Mouse (Mus musculus) embryonic facial prominence, embryonic 13.5 days (tissue): ENCODE data around the gene Cacna2d3. TPM values are rescaled to one million over a fixed set of nuclear protein-coding genes. Genes with fewer than 3 reads are reported as not detected.

Source experiments
- ATAC-seq: fragments of 200-750 bp; cut with Nextera tagmentation; 2 replicates; pipeline ENCODE4 v1.8.0; 2017; ENCODE audit warnings: low read depth; ENCODE audit not compliant: insufficient number of reproducible peaks, insufficient read depth, low FRiP score, low TSS enrichment
- H3K27ac ChIP-seq: fragments of 300-500 bp; sonication (generic); 2 replicates; pipeline ENCODE4 v1.5.1; 2015; ENCODE audit warnings: moderate library complexity, mild to moderate bottlenecking, inconsistent platforms
- H3K27me3 ChIP-seq: fragments of 300-500 bp; sonication (generic); 2 replicates; pipeline ENCODE4 v1.6.1; 2015; ENCODE audit warnings: mild to moderate bottlenecking, inconsistent platforms
- H3K36me3 ChIP-seq: fragments of 300-500 bp; sonication (generic); 2 replicates; pipeline ENCODE4 v1.6.1; 2015; ENCODE audit warnings: mild to moderate bottlenecking, inconsistent platforms
- H3K4me1 ChIP-seq: fragments of 300-500 bp; sonication (generic); 2 replicates; pipeline ENCODE4 v1.6.1; 2015; ENCODE audit warnings: inconsistent platforms
- H3K4me2 ChIP-seq: fragments of 300-500 bp; sonication (generic); 2 replicates; pipeline ENCODE4 v1.6.1; 2015; ENCODE audit warnings: moderate library complexity, mild to moderate bottlenecking, inconsistent platforms
- H3K4me3 ChIP-seq: fragments of 300-500 bp; sonication (generic); 2 replicates; pipeline ENCODE4 v1.5.1; 2015; ENCODE audit warnings: mild to moderate bottlenecking, inconsistent platforms
- H3K9ac ChIP-seq: fragments of 300-500 bp; sonication (generic); 2 replicates; pipeline ENCODE4 v1.6.1; 2015; ENCODE audit warnings: mild to moderate bottlenecking, inconsistent platforms
- H3K9me3 ChIP-seq: fragments of 300-500 bp; sonication (generic); 2 replicates; pipeline ENCODE4 v1.6.1; 2016; ENCODE audit warnings: inconsistent platforms
- WGBS: fragments of 180-500 bp; shearing (Covaris S2); methylation state at CpG from one replicate; pipeline ENCODE4 v1.1.7; 2015; ENCODE audit warnings: mixed read lengths; 5-methylcytosine and 5-hydroxymethylcytosine counted together
- polyA plus RNA-seq: library from polyadenylated mRNA; unstranded; fragments of >200 nt; fragmentation: Nextera tagmentation; extraction: Ambion mirVana; gene quantifications from 2 replicates; pipeline ENCODE4 v1.2.1, GENCODE M21; 2015

The Cacna2d3 gene
- polyA plus RNA-seq, 1 experiment from 2014 or later = 43.5 TPM

DNA sequence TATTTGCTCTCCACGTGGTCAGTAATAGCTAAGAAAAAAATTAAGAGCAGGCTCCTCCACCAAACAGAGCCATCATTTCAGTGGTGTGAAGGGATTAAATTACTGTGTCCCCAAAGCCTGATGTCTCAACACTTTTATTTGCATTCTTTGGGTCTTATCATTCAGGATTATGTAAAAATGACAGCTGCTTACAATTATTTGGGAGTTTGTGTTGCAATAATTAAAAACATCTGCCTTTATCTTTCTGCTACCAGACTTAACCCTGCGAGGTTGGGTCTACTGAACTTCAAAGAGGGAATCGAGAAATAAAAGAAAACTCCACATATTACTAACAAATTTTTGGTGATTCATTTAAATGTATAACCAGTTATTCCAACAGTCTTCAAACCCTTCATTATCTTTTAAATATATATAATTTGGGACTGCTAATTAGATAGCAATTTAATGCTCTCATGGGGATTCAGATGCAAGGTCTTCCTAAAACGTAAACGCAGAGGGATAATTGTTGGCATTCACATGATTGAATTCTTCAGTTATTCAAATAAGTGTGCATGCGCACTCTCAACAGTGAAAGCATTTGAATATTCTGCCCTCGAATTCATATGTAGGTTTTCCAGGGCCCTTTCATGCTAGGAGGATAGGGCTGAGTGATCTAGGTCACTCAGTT, 636.0 kb downstream of the Cacna2d3 start:
- H3K9ac ChIP-seq = no peak overlapping the region
- H3K4me2 ChIP-seq = no peak overlapping the region
- no peak overlapping the region for H3K4me3 ChIP-seq
- no peaks in the 10 kb centered on the region for H3K36me3 ChIP-seq
- peaks cover 20% of the 10 kb centered on the region for H3K4me1 ChIP-seq
- H3K27ac ChIP-seq = no peak overlapping the region
- ATAC-seq = no peak
- H3K27me3 ChIP-seq = no peaks in the 10 kb centered on the region
- 36% methylated on average over 7 of the region's 7 CpGs for WGBS
- H3K9me3 ChIP-seq = no peaks in the 10 kb centered on the region

DNA sequence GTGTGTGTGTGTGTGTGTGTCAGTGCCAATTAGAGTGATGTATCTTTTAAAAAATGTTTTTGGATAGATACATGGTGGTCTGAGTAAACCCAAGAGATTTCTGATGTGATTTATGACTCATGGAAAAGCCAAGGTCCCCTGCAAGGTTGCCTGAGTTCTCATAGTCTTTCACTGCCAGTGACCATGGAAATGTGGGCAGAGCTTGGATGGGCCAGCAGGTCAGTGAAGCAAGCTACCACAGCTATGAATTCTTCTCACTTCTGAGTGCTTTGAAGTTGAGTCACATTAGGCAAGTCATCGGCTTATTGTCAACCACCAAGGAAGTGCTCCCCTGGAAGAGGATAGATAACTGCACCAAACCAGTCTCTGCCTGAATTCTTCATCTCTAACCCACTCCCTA, 639.5 kb downstream of the Cacna2d3 start:
- no peak overlapping the region for H3K4me3 ChIP-seq
- H3K36me3 ChIP-seq = no peaks in the 10 kb centered on the region
- H3K4me2 ChIP-seq = no peak overlapping the region
- H3K9me3 ChIP-seq = no peaks in the 10 kb centered on the region
- H3K27me3 ChIP-seq = no peaks in the 10 kb centered on the region
- no peak overlapping the region for H3K27ac ChIP-seq
- no peak for ATAC-seq
- WGBS = 90% methylated on average over 1 of the region's 1 CpGs
- H3K9ac ChIP-seq = no peak overlapping the region
- peaks cover 20% of the 10 kb centered on the region for H3K4me1 ChIP-seq

DNA sequence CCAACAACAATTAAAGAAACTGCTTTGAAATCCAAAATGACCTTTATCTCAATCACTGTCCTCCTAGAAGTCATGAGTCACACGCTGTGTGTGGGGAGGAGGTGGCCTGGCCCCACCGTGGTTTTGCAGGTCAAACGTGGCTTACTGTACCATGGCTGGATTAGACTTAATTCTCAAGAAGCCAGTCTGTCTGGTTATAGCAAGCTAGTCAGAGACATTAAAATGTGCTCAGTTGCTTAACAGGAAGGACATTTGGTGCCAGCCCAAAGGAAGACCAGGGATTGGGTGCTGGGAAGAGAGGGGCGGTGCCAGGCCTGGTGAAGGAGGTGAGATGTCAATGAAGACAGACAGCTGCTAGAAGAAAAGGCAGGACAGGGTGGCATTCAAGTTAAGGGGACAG, 641.0 kb downstream of the Cacna2d3 start:
- Histone ChIP-seq H3K9ac (no peak overlapping the region), H3K27me3 (no peaks in the 10 kb centered on the region), H3K4me2 (no peak overlapping the region), H3K4me3 (no peak overlapping the region), H3K27ac (no peak overlapping the region), H3K9me3 (no peaks in the 10 kb centered on the region), H3K36me3 (no peaks in the 10 kb centered on the region), H3K4me1 (peaks cover 17% of the 10 kb centered on the region)
- ATAC-seq = no peak
- whole genome bisulfite sequencing = 71% methylated on average over 4 of the region's 4 CpGs

DNA sequence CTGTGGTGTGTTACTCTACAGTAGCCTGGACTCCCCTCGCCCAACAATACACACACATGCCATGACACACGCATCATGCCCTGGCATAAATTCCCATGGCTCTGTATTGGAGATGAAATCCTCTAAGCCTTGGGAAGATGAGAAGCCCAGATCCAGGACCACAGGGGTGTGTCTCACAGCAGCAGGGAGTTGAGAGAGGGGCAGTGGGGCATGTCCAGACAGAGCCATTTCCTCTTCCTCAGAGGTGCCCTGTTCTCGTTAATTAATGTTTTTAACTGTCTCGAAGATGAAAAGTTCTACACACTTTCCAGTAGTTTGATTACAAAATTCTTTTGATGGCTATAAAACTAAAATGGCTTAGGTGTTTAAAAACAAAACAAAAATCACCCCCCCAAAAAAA, 641.4 kb downstream of the Cacna2d3 start:
- no peak for ATAC-seq

DNA sequence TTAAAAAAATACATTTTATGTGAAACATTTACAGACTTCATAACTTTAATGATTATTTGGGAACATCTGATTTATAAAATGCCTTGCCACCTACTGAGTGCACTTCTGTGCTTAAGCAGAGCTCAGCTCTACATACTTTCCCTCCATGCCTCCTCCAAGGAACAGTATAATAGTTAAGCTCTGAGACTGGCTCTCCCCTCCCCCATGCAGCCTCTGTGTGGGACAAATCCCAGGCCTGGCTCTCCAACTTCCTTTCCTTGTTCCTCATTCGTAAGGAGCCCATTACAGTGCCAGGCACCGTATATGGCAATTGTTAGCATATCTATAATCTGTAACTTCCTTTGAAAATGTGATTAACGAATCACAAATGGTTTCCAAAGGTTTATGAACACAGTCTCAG, 644.2 kb downstream of the Cacna2d3 start:
- no peak for ATAC-seq
- H3K9ac ChIP-seq = no peak overlapping the region
- H3K4me3 ChIP-seq = no peak overlapping the region
- no peaks in the 10 kb centered on the region for H3K9me3 ChIP-seq
- H3K4me2 ChIP-seq = no peak overlapping the region
- 31% methylated on average over 3 of the region's 3 CpGs for WGBS
- H3K4me1 ChIP-seq = peaks cover 37% of the 10 kb centered on the region
- H3K27ac ChIP-seq = peak overlapping the region; percentile 68
- H3K36me3 ChIP-seq = no peaks in the 10 kb centered on the region
- H3K27me3 ChIP-seq = no peaks in the 10 kb centered on the region

More for the DNA sequence above, 641.4 kb downstream of the Cacna2d3 start:
- Histone ChIP-seq H3K4me3 (no peak overlapping the region), H3K9ac (no peak overlapping the region), H3K36me3 (no peaks in the 10 kb centered on the region), H3K27me3 (no peaks in the 10 kb centered on the region), H3K4me2 (no peak overlapping the region), H3K9me3 (no peaks in the 10 kb centered on the region), H3K27ac (no peak overlapping the region), H3K4me1 (peaks cover 17% of the 10 kb centered on the region)
- 71% methylated on average over 4 of the region's 4 CpGs for WGBS

DNA sequence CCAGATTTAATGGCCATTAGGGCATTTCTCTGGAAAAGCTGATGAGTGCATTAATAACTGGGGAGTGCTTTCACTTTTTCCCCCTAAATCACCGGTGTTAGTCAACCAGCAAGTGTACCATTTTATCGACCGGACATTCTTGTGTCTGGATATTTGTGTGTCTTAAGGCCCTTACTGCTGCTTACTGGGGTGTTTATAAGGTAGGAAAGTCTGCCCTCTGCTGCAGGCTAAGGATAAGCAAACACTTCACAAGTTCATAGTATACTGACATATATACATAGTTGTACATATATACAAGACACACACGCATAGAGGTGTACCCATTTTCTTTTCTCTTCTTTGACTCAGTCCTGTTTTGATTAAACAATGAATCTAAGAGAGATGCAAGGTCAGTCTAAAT, 647.9 kb downstream of the Cacna2d3 start:
- Histone ChIP-seq H3K36me3 (no peaks in the 10 kb centered on the region), H3K27ac (peak overlapping the region; percentile 40; the same call in 1 of the 2 replicates), H3K4me2 (no peak overlapping the region), H3K9ac (no peak overlapping the region), H3K27me3 (no peaks in the 10 kb centered on the region), H3K4me1 (peaks cover 34% of the 10 kb centered on the region), H3K4me3 (no peak overlapping the region), H3K9me3 (no peaks in the 10 kb centered on the region; the same call in 1 of the 2 replicates)
- ATAC-seq = no peak
- 57% methylated on average over 4 of the region's 4 CpGs for WGBS

DNA sequence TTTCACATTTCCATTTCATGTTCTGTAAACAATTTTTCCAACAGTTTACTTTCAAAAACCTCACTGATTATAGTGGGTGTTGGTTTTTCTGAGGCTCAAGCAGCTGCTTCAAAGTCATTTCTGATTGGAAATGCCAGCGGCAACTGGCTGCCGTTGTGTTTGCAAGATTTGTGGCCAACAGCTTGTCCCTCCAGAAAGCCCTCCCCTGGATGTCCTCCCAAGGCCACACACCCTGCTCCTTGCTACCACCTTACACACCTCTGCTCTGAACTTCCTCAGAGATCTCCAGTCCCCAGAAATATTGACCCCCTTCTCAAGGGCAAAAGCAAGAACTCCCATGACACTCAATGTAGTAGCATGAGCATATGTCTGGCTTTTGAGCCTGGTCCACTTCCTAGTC, 659.0 kb downstream of the Cacna2d3 start:
- 78% methylated on average over 2 of the region's 2 CpGs for WGBS
- Histone ChIP-seq H3K9ac (no peak overlapping the region), H3K9me3 (no peaks in the 10 kb centered on the region), H3K4me3 (no peak overlapping the region), H3K27ac (no peak overlapping the region), H3K4me2 (no peak overlapping the region), H3K36me3 (peaks cover 6% of the 10 kb centered on the region; the same call in 1 of the 2 replicates), H3K4me1 (peaks cover 26% of the 10 kb centered on the region), H3K27me3 (no peaks in the 10 kb centered on the region)
- no peak for ATAC-seq

DNA sequence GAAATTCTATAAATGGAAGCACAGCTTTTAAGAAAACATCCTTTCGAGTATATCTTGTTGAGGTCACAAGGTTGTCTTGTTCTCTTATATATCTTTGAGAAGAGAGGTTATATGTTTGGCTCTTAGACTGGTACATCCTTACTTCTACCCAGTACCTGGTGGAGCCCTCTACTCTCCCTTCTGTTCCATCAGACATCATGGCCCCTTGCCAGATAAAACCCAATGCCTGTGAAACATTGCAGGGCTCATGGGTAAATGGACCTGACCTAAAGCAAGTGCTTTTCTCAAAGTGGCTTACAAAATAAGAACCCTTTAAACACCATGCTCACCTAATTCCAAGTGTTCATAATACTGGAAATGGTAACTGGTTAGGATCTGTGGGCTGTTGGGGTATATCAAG, 660.2 kb downstream of the Cacna2d3 start:
- H3K27ac ChIP-seq = peak overlapping the region; percentile 35; the same call in 1 of the 2 replicates
- H3K36me3 ChIP-seq = peaks cover 6% of the 10 kb centered on the region; the same call in 1 of the 2 replicates
- no peak for ATAC-seq
- 79% methylated on average over 1 of the region's 1 CpGs for WGBS
- peaks cover 19% of the 10 kb centered on the region for H3K4me1 ChIP-seq
- no peaks in the 10 kb centered on the region for H3K9me3 ChIP-seq
- H3K27me3 ChIP-seq = no peaks in the 10 kb centered on the region
- no peak overlapping the region for H3K4me3 ChIP-seq
- no peak overlapping the region for H3K9ac ChIP-seq
- H3K4me2 ChIP-seq = no peak overlapping the region

DNA sequence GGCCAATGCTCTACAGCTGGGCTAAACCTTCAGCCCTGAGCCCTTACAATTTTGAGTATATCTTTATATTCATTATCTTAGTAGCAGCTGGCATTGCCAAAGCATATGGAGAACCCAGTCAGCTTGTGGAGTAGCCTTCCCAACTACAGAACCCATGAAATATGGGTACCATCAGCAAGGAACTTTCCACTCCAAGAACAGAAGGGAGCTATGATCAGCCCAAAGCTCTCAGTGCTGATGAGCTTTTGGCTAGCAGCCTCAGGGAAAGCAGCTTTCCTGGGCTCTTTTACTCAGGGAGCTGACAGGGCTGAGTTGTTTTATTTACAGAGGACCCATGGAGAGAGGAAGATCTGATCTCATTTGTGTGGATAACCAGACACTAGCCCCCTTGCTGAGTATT, 661.0 kb downstream of the Cacna2d3 start:
- ATAC-seq = no peak
- H3K36me3 ChIP-seq = peaks cover 6% of the 10 kb centered on the region; the same call in 1 of the 2 replicates
- peak overlapping the region; percentile 35 for H3K27ac ChIP-seq
- no peaks in the 10 kb centered on the region for H3K27me3 ChIP-seq
- no peak overlapping the region for H3K9ac ChIP-seq
- no peak overlapping the region for H3K4me2 ChIP-seq
- no peak overlapping the region for H3K4me3 ChIP-seq
- H3K9me3 ChIP-seq = no peaks in the 10 kb centered on the region
- H3K4me1 ChIP-seq = peaks cover 18% of the 10 kb centered on the region

DNA sequence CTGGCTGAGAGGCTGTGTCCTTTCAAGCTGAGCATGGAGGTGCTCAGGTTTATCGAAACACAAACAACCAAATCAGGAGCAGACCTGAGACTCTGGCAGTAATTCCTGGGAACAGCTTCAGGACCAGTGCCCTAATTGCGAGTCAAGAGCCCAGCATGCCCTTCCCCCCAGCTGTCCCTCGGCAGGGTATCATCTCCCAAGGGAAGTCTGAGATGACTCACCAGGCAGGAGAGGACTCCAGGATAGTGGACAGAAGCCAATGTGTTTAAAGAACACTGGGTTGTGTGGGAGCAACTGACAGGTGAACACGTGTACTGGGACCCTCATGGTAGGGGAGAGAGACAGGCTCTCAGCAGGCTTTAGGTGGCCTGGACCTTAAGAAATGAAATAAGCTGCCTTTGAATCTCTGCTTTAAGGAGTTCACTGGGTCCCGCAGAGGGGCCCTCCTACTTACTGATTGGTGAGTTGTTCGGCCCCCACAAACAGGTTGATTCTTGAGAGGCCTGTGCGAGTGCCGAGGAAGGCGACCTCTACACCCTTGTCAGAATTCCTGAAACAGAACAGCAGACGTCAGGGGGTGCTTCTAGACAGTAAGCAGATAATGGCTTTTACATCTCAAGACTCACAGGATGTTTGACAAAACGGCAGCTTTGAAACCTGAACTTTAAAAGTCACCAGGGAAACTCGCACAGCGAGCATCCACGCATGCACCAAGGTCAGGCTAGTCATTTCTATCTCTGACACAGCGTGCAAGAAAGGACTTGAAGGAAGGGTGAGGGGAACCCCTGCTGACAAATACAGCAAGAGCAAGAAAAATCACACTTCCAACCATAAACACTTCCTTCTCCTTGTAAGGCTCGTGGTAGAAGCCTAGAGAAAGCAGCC, 669.5 kb downstream of the Cacna2d3 start:
- H3K27me3 ChIP-seq = no peaks in the 10 kb centered on the region
- H3K4me3 ChIP-seq = no peak overlapping the region
- no peak overlapping the region for H3K9ac ChIP-seq
- 58% methylated on average over 16 of the region's 16 CpGs for WGBS
- H3K4me2 ChIP-seq = no peak overlapping the region
- no peaks in the 10 kb centered on the region for H3K36me3 ChIP-seq
- peaks cover 17% of the 10 kb centered on the region; the same call in 1 of the 2 replicates for H3K4me1 ChIP-seq
- H3K9me3 ChIP-seq = no peaks in the 10 kb centered on the region
- no peak for ATAC-seq
- H3K27ac ChIP-seq = no peak overlapping the region

DNA sequence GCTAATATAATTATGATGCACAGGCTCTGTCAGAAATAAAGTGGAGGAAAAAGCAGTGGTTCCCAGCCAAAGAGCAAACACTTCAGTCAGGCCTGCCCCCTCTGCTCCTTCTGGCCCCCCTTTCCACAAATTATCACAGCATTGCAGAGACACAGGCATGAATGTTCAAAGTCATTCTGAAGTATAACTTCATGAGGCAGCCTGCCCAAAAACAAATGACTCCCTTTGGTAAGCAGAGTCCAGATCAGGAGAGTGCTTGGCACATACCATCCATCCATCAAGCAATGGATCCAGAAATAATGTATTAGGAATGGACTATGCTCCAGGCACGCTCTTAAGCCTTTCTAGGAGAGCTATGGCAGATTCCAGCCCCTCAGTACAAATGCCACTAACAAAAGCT, 679.3 kb downstream of the Cacna2d3 start:
- Histone ChIP-seq H3K4me3 (no peak overlapping the region), H3K27me3 (no peaks in the 10 kb centered on the region), H3K9ac (no peak overlapping the region), H3K36me3 (peaks cover 6% of the 10 kb centered on the region; the same call in 1 of the 2 replicates), H3K4me1 (peaks cover 6% of the 10 kb centered on the region; the same call in 1 of the 2 replicates), H3K27ac (no peak overlapping the region), H3K4me2 (no peak overlapping the region), H3K9me3 (no peaks in the 10 kb centered on the region)
- ATAC-seq = no peak
- WGBS = 83% methylated on average over 1 of the region's 1 CpGs

DNA sequence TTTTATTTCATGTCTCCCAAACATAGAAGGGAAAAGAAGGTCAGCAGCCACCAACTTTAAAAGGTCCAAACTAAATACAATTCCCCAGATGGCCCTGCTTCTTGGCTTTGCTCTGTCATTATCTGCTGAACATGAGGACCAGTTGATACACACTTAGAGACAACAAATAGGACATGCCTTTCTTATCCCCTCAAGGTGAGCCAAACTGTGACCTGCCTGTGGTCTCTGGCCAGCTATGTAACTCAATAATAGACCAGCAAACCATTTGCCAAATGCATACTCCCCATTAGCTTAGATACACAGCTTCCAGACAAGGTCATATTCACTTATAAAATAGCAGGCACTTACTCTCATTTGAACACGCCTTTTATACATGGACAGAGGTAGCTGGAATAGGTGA, 680.2 kb downstream of the Cacna2d3 start:
- no peak for ATAC-seq
- no peaks in the 10 kb centered on the region for H3K27me3 ChIP-seq
- H3K9ac ChIP-seq = no peak overlapping the region
- no peak overlapping the region for H3K27ac ChIP-seq
- no peak overlapping the region for H3K4me3 ChIP-seq
- H3K4me1 ChIP-seq = peaks cover 6% of the 10 kb centered on the region; the same call in 1 of the 2 replicates
- 93% methylated on average over 1 of the region's 1 CpGs for WGBS
- peaks cover 6% of the 10 kb centered on the region; the same call in 1 of the 2 replicates for H3K36me3 ChIP-seq
- no peak overlapping the region for H3K4me2 ChIP-seq
- H3K9me3 ChIP-seq = no peaks in the 10 kb centered on the region
